Mouse (Mus musculus) urinary bladder, postnatal 4 days (tissue): Measurements from ENCODE around the gene Cd300a.

Experiments
- DNase-seq, 2 experiments: peaks; one replicate each; pipeline ENCODE4 v3.0.0; 2021 to 2022; ENCODE audit warnings: low spot score in 2 of 2

Gene Cd300a

DNA sequence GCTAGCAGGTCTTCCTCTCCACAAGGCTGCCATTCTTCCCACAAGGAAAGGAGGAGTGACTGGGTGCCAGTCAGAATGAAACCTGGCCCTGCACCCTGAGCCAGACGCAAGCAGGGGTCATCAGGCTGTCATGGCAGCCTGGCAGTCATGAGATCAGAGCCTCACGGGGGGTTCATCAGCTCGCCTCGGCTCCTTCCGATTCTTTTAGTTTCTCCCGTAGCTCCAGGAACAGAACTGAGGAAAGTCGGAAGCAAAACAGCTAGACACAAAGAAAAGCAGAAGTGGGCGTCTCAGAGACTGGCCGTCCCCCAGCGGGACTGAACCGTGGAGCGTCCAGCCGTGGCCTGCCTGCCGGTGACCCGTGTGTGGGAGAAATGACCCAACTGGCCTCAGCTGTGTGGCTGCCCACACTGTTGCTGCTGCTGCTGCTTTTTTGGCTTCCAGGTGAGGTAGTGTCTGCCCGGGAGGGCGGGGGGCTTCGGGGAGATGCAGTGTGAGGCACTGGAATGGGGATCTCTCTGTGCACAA, at the start of gene Cd300a:
Gene Cd300a, plus strand, starts transcription at position 51 of the 528 bp plus-strand sequence.
- no peak for DNase-seq

DNA sequence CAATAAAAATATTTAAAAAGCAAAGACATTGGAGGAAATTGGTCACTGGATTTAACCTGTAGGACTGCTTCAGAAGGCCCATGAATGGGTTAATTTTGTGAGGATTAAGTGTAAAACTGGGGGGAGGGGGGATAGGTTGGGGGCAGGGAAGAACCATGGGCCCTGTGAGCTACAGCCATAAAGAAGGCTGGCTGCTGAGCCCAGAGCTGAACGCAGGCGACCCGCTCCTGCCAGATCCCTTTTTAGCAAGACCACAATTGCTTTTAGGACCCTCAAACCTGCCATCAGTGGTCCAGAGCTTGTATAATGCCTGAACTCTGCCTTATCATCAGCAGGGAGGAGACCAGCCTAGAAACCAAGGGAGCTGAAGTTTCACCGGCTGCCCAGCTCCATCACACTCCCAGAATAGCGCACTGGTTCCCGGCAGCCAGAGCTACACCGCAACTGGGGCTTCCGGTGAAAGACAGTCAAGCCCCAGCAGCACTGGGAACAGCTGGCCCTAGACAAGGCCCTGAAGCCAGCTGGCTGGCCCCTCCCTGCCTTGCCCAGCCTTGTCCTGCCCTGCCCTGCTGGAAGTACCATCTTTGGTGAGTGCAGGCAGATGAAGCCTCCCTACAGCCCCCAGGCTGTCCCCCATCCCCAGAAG, 45.9 kb upstream of the Cd300a start:
- no peak for DNase-seq

DNA sequence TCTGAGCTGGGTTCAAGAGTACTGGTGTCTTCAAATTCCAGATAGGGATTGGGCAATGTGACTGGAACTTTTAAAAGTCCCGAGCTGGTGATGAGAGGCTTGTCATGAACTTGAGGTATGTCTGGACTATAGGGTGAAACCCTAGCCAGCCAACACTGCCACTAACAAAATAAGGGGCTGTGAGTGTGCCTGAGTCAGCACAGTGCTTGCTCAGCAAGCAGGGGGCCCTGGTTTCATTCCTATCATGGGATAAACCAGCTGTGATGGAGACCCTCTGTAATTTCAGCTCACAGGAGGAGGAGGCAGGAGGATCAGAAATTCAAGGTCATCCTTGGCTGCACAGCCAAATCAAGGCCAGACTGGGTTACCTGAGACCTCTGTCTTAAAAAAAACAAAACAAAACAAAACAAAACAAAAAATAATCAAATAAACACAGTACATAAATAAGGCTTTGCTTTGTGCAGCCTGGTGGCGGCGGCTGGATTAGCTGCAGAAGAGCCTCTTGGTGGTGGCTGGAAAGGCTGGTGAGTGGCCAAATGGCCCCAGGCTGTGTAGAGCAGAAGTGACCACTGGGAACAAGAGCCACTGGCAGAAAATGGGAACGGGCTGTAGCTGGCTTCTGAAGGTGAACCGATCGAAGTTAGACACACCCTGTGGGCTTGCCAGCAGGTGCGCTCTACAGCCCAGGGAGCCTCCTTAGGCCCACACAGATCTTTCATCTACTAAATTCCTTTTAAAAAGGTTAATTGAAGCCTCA, 45.2 kb upstream of the Cd300a start:
- no peak for DNase-seq

DNA sequence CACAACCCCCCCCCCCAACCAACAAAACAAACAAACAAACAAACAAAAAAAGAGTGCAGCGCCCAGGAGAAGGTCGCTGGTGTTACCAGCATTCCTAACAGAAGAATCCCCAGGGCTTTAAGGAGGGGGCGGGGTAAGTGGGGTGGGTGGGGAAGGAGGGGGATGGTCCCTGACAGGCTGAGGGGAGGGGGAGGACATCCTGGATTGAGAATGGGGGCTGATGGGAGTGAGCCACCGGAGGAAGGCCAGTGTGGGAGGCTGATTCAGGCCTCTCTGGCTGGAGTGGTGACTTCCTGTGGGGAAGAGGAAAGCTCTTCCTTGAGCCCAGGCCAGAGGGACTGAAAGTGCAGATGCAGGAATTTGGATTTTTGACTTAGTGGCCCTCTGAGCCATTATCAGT, 43.5 kb upstream of the Cd300a start:
- no peak for DNase-seq

DNA sequence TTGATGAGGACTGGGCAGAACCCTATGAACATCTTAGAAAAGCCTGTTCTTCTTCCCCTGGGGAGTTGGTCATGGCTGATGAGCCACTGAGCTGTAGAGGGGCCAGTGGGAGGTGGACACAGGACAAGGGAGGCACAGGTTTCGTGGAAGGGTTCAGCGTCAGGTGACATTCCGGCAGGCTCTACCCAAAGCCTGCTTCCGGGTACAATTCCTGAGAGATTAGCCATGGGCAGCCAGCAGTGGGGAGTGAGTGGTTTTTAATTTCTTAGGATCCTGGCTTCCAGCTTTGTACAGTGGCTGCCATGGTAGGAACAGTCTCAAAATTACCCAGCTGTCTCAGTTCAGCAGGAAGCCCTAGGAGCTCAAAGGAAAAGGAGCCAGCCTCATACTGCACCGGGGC, 42.8 kb upstream of the Cd300a start:
- no peak for DNase-seq

DNA sequence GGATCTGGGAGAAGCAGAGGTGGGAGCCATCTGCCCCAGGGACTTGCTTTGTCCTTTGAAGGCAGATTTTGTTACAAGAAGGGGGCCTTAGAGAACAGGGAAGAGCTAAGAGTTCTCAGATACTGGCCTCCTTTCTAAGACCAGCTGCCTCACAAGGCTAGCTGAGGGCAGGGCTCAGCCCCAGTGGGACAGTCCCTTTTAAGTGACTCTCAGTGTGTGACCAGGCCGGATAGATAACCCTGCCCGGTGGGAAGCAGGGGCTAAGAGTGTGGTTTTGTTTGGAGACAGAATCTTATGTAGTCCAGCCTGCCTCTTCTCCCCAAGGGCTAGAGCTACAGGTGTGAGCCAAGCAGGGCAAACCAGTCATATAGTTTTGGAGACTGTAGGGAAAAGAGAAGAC, 40.3 kb upstream of the Cd300a start:
- DNase-seq = no peak

DNA sequence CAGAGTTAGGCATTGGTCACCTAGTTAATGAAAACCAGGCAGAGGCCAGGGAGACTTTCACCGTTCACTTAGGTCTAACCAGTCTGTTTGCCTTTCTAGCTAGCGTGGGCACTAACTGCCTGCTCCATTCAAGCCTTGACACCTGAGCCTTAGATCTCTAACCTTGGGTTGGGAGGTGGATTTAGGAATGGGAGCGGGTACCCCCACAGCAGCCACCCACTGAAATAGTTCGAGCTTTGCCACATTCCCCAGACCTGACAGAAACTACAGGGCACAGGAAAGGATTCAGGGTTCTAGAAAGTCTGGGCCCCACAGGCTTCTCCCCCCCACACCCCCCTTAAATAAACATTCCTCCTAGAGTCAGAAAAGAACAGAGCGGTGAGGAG, 39.8 kb upstream of the Cd300a start:
- DNase-seq = no peak

DNA sequence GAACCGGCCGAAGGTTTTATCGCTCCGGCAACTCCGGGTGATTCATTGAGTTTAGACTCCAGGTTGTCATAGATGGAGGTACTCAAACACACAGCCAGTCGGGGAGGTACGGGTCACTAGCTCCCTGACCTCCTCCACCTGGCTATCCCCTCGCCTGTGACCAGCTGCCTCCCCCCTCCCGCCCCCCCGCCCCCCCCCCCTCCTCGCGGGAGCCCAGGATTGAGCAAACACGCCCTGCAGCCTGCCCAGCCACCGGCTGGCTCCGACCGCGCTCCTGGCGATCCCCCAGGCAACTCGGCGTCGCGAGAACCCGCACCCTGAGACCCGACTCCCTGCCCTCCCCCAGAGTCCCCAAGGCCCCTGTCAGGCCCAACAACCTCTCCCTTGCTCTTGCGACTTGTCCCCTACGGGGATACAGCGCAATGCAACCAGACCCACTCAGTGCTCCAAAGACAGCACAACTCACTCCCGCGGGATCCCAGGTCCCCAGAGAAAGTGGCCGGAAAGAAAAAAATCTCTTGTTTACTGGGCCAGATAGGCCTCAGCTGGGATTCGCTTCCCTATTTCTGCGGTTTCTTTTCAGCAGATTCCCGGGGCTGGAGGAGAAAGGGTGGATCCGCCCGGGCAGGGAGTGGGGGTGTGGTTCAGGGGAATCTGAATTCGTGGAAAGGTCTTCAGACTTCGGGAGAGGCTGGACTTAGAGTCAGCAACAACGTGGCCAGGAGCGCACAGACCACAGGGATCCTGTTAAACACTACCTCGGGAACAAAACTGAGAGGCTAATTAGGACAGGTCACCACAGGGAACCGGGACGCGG, 39.2 kb upstream of the Cd300a start, which contains the start of gene Gprc5c:
Gene Gprc5c, plus strand, starts transcription at position 701 of the 817 bp plus-strand sequence.
- DNase-seq = peak; percentile 35 to 67

DNA sequence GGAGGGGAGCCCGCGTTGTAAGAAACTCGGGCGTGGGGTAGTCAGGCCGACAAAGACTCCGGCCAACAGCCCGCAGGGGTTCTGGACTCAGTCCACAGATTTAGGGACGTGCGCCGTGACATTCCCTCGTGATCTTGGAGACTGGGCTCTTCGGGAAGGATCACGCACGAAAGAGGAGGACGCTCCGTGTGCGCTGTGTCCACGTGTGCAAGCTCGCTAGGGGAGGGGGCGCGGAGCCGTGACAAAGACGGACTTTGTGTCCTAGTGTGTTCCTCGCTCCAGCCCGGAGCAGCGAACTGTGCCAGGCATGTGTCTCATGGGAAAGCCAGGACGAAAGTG, 38.6 kb upstream of the Cd300a start:
- DNase-seq = no peak

DNA sequence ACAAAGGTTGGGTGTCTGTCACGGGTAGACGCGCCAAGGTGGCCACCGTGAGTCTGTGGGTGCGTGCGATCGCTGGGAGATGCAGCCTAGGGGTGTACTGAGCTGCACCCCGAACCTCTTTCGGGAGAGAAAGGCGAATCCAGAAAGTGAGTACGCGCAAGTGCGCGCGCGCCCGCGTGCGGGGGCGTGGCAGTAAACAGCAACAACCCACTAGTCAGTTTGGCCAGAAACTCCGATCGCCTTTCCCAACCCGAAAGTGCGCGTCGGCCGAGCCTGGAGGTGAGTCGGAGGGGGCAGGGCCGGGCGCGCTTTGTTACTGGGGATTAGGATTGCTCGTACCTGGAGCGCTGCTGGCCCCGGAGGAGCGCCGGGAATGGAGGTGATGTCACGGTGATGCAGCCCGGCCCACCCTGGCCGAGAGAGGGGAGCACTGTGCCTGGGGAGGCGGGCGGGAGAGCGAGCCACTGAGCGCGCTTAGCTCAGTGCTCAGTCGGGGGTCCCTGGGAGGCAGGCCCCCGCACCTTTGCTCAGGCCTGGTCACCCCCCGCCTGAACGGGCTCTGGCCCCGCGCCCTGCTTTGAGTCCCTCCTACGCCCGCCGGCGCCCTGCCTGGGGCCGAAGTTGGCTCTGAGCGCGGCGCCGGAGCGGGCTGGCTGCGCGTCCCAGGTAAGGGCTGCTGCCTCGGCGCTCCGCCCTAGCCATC, 38.1 kb upstream of the Cd300a start:
- peak; percentile 65 to 80 for DNase-seq

DNA sequence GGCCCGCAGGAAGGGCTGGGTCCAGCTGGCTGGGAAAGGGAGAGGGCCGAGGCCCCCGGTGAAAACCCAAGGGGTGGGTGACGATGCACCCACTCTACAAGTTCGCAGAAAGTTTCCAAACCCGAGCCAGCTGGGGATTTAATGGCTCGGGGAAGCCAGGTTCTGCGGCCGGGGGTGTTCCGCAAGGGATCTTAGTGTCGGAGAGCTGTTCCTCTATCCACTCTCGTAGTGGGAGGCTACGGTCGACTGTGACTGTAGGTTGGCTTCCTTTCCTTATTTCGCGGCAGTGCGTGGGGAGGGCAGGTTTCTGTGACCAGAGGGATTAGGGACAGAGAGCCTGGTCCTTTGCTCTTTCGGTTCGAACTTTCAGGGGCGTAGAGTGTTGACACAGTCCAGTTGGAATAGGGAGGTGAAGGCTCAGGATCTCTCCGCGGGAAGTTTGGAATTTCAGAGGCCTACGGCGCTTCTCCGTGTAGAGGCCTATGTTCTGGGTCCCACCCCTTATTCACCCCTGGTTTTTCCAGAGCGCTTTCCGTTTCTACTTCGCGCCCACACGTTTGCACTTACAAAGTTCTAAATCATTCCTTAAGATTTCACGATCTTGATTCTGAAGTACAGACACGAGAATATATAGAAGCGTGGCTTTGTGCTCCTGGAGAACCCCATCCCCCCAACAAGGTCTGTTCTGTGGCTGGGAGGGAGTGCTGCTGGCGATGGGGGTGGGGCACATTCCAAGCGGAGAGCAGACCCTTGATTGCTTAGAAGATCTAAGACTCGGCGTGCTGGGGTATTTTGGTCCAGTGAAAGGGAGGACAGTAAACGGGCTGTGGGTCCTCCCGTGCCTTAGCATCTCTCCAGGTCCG, 37.3 kb upstream of the Cd300a start:
- DNase-seq = no peak

DNA sequence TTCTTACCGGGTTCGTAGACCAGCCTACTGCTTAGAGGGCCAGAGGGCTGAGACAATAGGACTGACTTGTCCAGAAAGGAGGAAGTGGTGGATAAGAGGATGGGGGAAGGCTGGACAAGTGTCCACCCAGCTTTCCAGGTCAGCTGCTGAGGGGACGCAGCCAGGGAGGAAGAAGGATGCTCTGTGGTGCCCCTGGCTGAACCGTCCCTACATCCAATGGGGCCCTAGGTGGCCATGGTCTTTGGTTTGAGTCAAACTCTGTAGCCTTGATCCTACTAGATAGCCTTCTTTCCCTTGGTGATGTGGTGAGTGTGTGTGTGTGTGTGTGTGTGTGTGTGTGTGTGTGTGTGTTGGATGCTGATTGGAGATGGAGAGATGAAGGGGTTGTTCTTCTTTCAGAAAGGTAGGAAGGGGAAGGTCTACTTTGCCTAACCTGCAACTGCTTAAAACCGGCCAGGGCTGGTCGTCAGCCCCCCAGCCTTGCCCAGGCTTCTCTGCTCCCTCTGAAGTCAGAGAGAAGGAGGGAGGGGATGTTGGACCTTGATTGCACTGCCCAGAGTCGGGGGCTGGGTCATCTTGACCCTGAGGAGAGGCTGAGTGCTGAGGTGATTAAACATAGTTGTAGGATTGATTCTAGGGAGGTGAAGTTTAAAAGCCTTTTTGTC, 36.5 kb upstream of the Cd300a start:
- no peak for DNase-seq

DNA sequence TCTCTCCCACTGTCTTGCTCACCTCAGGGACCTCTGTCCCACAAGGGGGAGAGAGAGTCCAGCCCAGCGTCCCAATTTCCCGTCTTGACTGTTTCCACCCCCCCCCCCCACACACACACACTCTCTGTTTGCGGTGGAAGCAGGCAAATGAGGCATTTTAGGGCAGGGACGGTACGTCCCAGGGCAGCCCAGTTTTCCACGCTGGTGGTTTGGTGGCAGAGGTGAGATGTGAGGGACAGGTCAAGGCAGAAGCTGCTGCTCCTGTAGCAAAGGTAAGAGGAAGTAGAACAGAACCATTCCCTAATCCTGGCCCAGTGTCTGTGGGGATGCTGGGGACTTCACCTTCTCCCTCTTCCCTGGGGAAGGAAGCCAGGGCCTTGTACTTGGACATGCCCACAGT, 35.3 kb upstream of the Cd300a start:
- no peak for DNase-seq

DNA sequence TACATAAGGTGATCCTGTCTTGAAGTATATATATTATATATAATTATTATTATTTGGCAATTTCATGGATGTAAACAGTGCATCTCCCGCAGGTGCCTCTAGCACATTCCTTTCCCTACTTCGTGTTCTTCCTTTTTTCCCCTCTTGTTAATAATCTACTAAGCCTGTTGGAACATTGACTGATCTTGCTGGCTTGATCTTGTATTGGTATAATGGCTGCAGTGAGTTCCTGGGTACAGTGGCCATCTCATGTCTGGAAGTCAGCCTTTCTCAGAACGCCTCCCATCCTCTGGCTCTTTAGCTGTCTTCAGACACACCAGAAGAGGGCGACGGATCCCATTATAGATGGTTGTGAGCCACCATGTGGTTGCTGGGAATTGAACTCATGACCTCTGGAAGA, 33.7 kb upstream of the Cd300a start:
- no peak for DNase-seq

DNA sequence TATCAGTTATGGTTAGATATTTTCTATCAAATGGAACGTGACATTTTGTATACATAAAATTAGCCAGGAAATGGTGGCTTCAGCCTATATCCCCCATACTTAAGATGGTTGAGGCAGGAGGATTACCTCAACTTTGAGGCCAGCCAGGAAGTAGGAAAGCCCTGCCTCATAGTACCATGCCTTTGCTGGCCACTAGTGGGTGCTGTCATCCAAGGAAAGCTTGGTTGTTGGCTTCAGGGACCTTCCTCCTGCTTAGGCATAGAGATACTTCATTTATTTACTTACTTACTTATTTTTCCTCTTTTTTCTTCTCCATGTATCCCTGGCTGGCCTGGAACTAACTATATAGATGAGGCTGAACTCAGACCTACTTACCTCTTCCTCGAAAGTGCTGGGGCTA, 31.2 kb upstream of the Cd300a start:
- DNase-seq = no peak

DNA sequence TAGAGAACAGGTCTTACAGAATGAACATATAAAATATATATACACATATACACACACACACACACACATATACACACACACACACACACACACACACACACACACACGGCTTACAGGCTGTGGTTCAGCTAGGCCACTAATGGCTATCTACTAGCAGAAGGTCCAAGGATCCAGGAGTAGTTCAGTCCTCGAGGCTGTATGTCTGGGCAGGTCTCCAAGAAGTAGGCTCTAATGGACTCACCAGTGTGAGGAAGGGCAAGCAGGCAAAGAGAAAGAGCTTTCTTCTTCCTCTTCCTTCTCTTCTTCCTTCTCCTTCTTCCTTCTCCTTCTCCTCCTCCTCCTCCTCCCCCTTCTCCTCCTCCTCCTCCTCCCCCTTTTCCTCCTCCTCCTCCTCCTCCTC, 28.8 kb upstream of the Cd300a start:
- no peak for DNase-seq

DNA sequence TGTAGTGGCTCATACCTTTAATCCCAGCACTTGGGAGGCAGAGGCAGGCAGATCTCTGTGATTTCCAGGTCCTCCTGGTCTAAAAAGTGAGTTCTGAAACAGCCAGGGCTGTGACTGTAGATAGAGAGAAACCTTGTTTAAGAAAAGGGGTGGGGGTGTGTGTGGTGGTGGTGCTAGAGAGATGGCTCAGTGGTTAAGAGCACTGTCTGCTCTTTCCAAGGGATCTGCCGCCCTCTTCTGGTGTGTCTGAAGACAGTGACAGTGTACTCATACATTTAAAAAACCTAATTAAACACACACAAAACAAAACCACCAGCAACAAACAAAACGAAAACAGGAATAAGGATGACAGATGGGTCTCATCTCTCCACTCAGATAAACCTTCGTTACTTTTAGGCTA, 27.2 kb upstream of the Cd300a start:
- no peak for DNase-seq

DNA sequence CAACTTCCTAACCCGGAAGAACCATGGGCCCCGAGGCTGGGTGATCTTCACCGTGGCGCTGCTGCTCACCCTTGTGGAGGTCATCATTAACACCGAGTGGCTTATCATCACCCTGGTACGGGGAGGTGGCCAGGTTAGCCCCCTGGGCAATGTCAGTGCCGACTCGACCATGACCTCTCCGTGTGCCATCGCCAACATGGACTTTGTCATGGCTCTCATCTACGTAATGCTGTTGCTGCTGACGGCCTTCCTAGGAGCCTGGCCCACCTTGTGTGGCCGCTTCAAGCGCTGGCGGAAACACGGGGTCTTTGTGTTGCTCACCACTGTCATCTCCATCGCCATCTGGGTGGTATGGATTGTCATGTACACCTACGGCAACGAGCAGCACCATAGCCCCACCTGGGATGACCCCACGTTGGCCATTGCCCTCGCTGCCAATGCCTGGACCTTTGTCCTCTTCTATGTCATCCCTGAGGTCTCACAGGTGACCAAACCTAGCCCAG, 25.9 kb upstream of the Cd300a start:
- no peak for DNase-seq

DNA sequence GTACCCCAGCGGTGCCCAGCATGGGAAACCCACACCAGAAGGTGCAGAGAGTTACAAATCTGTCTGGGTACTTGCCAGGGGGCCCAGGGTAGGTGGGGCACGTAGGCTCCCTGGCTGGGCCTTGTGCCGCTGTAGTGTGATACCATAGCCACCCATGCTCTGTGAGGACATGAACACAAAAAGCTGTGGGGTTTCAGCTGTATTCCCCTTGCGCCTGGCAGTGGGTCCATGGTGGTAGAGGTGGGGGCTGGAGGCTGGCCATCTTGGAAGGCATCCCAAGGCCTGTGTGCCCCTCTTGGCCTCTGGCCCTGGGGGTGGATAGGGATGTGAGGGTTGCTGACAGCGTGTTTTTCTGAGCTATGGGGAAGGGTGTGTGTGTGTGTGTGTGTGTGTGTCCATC, 23.8 kb upstream of the Cd300a start:
- DNase-seq = no peak
